In genomic region chr16:91086642-91087306, GRCm38 (mm10) we compare ENCODE assay signal across 18 mouse cellular contexts. TPM values are rescaled to one million over a fixed set of nuclear protein-coding genes. Genes with fewer than 3 reads are reported as not detected.
DNase-seq lines count a peak whose midpoint lies in the region; ATAC-seq and TF ChIP-seq lines count a peak whose summit lies in the region.
"Had no signal": no experiment of that assay in that cellular context is flagged by ENCODE, and none has a peak within 500 bp of the region (broad histone marks: within the 10 kb centered on the region; RNA-seq: fewer than 3 reads in every experiment).

No protein-coding gene starts in this region.

- peak; percentile 96 for ATAC-seq in erythroid progenitor cell, adult 5-6 weeks (replicated peaks; ENCODE audit: low FRiP score, poor library complexity, severe bottlenecking)
- ATAC-seq in megakaryocyte, adult 5-6 weeks (ENCODE audit: poor library complexity, severe bottlenecking), result peak; percentile 76
- ATAC-seq: midbrain, embryonic 16.5 days had no signal

- no peak overlapping the region for H3K27ac ChIP-seq in heart, embryonic 10.5 days
- H3K27ac ChIP-seq in MEL (ENCODE audit: control insufficient read depth, low read depth, low read length), result peak overlapping the region; percentile 96
- H3K27ac ChIP-seq in left cerebral cortex, adult 2 months, result no peak overlapping the region
- H3K27ac ChIP-seq: heart, adult 2 months; hindbrain, embryonic 13.5 days; limb, embryonic 13.5 days; neural tube, embryonic 13.5 days had no signal

- no peaks in the 10 kb centered on the region for H3K79me2 ChIP-seq in MEL (ENCODE audit: control insufficient read depth, insufficient read depth, low read length, poor library complexity)

- DNase-seq in heart, embryonic 10.5 days (ENCODE audit: low spot score), result peak; percentile 94
- no peak for DNase-seq in heart, postnatal 14 days
- peak; percentile 97 for DNase-seq in MEL (ENCODE audit: low read depth, low spot score)
- DNase-seq in left cerebral cortex, adult 2 months (ENCODE audit: extremely low spot score in 1 of 2, low spot score in 2 of 2), result no peak
- no peak for DNase-seq in frontal cortex, postnatal 10 days (ENCODE audit: low spot score in 2 of 2)
- no peak for DNase-seq in thymus, adult 18-20 months
- DNase-seq: B cell, adult 2 months; cerebellum, postnatal 36 days; heart, adult 2 months; kidney, adult 8-10 months; lung, postnatal 36 days; thymus, postnatal 36 days had no signal

- TF ChIP-seq RAD21 in MEL (IDR thresholded peaks at IDR 0.05; ENCODE audit: low read depth, low read length), result no peak

- TF ChIP-seq EP300 in MEL (IDR thresholded peaks at IDR 0.05; ENCODE audit: low read depth in 1 of 2, low read length in 2 of 2), result peak; percentile 95

- H3K36me3 ChIP-seq in heart, embryonic 10.5 days, result no peaks in the 10 kb centered on the region
- H3K36me3 ChIP-seq in MEL (ENCODE audit: control insufficient read depth in 1 of 2, insufficient read depth in 2 of 2, low read length in 2 of 2), result peaks cover 0 to 11% of the 10 kb centered on the region in 2 experiments; a peak in 2 of 4 replicates
- H3K36me3 ChIP-seq: hindbrain, embryonic 13.5 days; limb, embryonic 13.5 days; neural tube, embryonic 13.5 days had no signal

- H3K4me1 ChIP-seq in heart, embryonic 10.5 days, result no peaks in the 10 kb centered on the region
- peaks cover 18 to 23% of the 10 kb centered on the region in 2 experiments for H3K4me1 ChIP-seq in MEL (ENCODE audit: control insufficient read depth in 1 of 2, insufficient read depth in 2 of 2, low read length in 2 of 2)
- H3K4me1 ChIP-seq: limb, embryonic 13.5 days; neural tube, embryonic 13.5 days had no signal

- no peak for TF ChIP-seq CTCF in MEL (IDR thresholded peaks at IDR 0.05 in 2 of 3, conservative IDR thresholded peaks at IDR 0.05 in 1 of 3; ENCODE audit: control insufficient read depth in 1 of 3, insufficient read depth in 1 of 3, low read depth in 2 of 3, low read length in 3 of 3, poor library complexity in 1 of 3, severe bottlenecking in 1 of 3)
- TF ChIP-seq CTCF in left cerebral cortex, adult 2 months (IDR thresholded peaks at IDR 0.05), result no peak

- intact Hi-C loops in heart, postnatal 14 days (cut with DNase I), result loop anchor here (10.0 kb wide), 2 partner anchors 358 to 428 kb away; no protein-coding TSS in a partner anchor
- intact Hi-C loops in left cerebral cortex, adult 2 months (cut with DNase I), result loop anchor here (10.0 kb wide), 1 partner anchor 228 kb away; no protein-coding TSS in a partner anchor

- no peak overlapping the region for H3K4me3 ChIP-seq in heart, embryonic 10.5 days
- peak overlapping the region; percentile 26 to 43 for H3K4me3 ChIP-seq in MEL (ENCODE audit: control insufficient read depth in 1 of 2, insufficient read depth in 1 of 2, low read depth in 2 of 2, low read length in 2 of 2)
- H3K4me3 ChIP-seq in left cerebral cortex, adult 2 months, result no peak overlapping the region
- H3K4me3 ChIP-seq: heart, adult 2 months; hindbrain, embryonic 13.5 days; limb, embryonic 13.5 days; neural tube, embryonic 13.5 days had no signal

- no peaks in the 10 kb centered on the region for H3K9me3 ChIP-seq in heart, embryonic 10.5 days
- H3K9me3 ChIP-seq in MEL (replicated peaks; ENCODE audit: insufficient read depth, low read length), result no peaks in the 10 kb centered on the region
- H3K9me3 ChIP-seq: hindbrain, embryonic 13.5 days; limb, embryonic 13.5 days; neural tube, embryonic 13.5 days had no signal

- 50% methylated on average over 4 of the region's 4 CpGs for WGBS in heart, embryonic 10.5 days

- peaks cover 18% of the 10 kb centered on the region for H3K27me3 ChIP-seq in heart, embryonic 10.5 days (ENCODE audit: insufficient read depth, poor library complexity, severe bottlenecking)
- H3K27me3 ChIP-seq in MEL (ENCODE audit: control insufficient read depth in 1 of 2, insufficient read depth in 2 of 2, low read length in 2 of 2), result no peaks in the 10 kb centered on the region

- peak overlapping the region; percentile 43 for H3K9ac ChIP-seq in MEL (ENCODE audit: control insufficient read depth, low read depth, low read length, poor library complexity, severe bottlenecking)
- H3K9ac ChIP-seq: hindbrain, embryonic 13.5 days; limb, embryonic 13.5 days; neural tube, embryonic 13.5 days had no signal

- TF ChIP-seq POLR2A in MEL (IDR thresholded peaks at IDR 0.05; ENCODE audit: control insufficient read depth in 1 of 2, insufficient read depth in 1 of 2, low read depth in 1 of 2, low read length in 2 of 2, poor library complexity in 1 of 2), result no peak

TF ChIP-seq in MEL, 35 proteins besides CTCF, POLR2A, EP300 and RAD21 (continues in another document):
- TF ChIP-seq ZNF384 (IDR thresholded peaks at IDR 0.05; ENCODE audit: low read depth, low read length) (no peak; the same call in 1 of the 2 replicates), MYC (IDR thresholded peaks at IDR 0.05; ENCODE audit: low read depth, low read length) (0 out of 2 replicates have a peak, but pooled peaks have one; percentile 10), BHLHE40 (IDR thresholded peaks at IDR 0.05; ENCODE audit: borderline replicate concordance, low read depth, low read length) (0 out of 2 replicates have a peak, but pooled peaks have one; percentile 38), ZMIZ1 (IDR thresholded peaks at IDR 0.05; ENCODE audit: low read depth, low read length) (no peak), MXI1 (IDR thresholded peaks at IDR 0.05; ENCODE audit: low read depth, low read length) (no peak), CHD1 (IDR thresholded peaks at IDR 0.05; ENCODE audit: low read depth, low read length) (no peak), JUND (IDR thresholded peaks at IDR 0.05; ENCODE audit: low read depth, low read length) (no peak), TBP (IDR thresholded peaks at IDR 0.05; ENCODE audit: low read depth, low read length) (0 out of 2 replicates have a peak, but pooled peaks have one; percentile 36), HCFC1 (IDR thresholded peaks at IDR 0.05; ENCODE audit: low read depth, low read length) (no peak; the same call in 1 of the 2 replicates), MAFK (IDR thresholded peaks at IDR 0.05; ENCODE audit: borderline replicate concordance, low read depth, low read length) (peak; percentile 85; the same call in 1 of the 2 replicates), KAT2A (conservative IDR thresholded peaks at IDR 0.05; ENCODE audit: low read depth, low read length) (no peak), NELFE (IDR thresholded peaks at IDR 0.05; ENCODE audit: low read depth, low read length) (no peak), TCF12 (IDR thresholded peaks at IDR 0.05; ENCODE audit: low read depth, low read length) (peak; percentile 95), ELF1 (IDR thresholded peaks at IDR 0.05; ENCODE audit: low read depth, low read length) (peak; percentile 50; the same call in 1 of the 2 replicates), UBTF (IDR thresholded peaks at IDR 0.05; ENCODE audit: borderline replicate concordance, insufficient read depth, low read depth, low read length) (no peak), ZKSCAN1 (IDR thresholded peaks at IDR 0.05; ENCODE audit: low read depth, low read length) (no peak), GATA1 (IDR thresholded peaks at IDR 0.05; ENCODE audit: low read depth, low read length) (peak; percentile 93), MAX (IDR thresholded peaks at IDR 0.05; ENCODE audit: low read length) (no peak), MAZ (IDR thresholded peaks at IDR 0.05; ENCODE audit: low read depth, low read length) (no peak; the same call in 1 of the 2 replicates), USF1 (IDR thresholded peaks at IDR 0.05; ENCODE audit: low read depth, low read length) (no peak), CHD2 (IDR thresholded peaks at IDR 0.05; ENCODE audit: low read length) (no peak), POLR2AphosphoS2 (IDR thresholded peaks at IDR 0.05; ENCODE audit: low read length) (no peak), MYB (IDR thresholded peaks at IDR 0.05; ENCODE audit: low read depth, low read length) (0 out of 2 replicates have a peak, but pooled peaks have one; percentile 65), SIN3A (IDR thresholded peaks at IDR 0.05; ENCODE audit: low read length) (peak; percentile 52), ETS1 (IDR thresholded peaks at IDR 0.05; ENCODE audit: low read depth, low read length) (peak; percentile 92), ZC3H11A (IDR thresholded peaks at IDR 0.05; ENCODE audit: low read depth, low read length) (no peak), MEF2A (IDR thresholded peaks at IDR 0.05; ENCODE audit: extremely low read depth, insufficient replicate concordance, low read depth, low read length, poor library complexity, severe bottlenecking) (no peak), TAL1 (IDR thresholded peaks at IDR 0.05; ENCODE audit: low read length) (peak; percentile 99), USF2 (IDR thresholded peaks at IDR 0.05; ENCODE audit: borderline replicate concordance in 1 of 2, insufficient read depth in 1 of 2, low read depth in 1 of 2, low read length in 2 of 2) (no peak), GABPA (IDR thresholded peaks at IDR 0.05; ENCODE audit: low read depth, low read length) (no peak)

RNA-seq across cellular contexts. Expression of gene 4932438H23Rik, which starts 8.1 kb away (rescaled TPM):
- polyA plus RNA-seq in heart, embryonic 10.5 days (2016; fragmentation: Nextera tagmentation; extraction: Ambion mirVana), result not detected in 2 replicates
- under 1 TPM; 0.10 to 0.12 TPM for total RNA-seq in heart, postnatal 14 days (2021)
- total RNA-seq in MEL (2012; rRNA removed), result not detected in 2 replicates
- polyA plus RNA-seq in MEL (2012; ENCODE audit: insufficient read depth in 1 of 2, insufficient read length in 2 of 2, low read depth in 1 of 2, low replicate concordance in 2 of 2, missing spikeins in 1 of 2), result not detected
- total RNA-seq in erythroid progenitor cell, adult 5-6 weeks (2015; ENCODE audit: low replicate concordance), result not detected in 2 replicates
- total RNA-seq in erythroid progenitor cell, adult 5-6 weeks (2017; ENCODE audit: low replicate concordance), result not detected in 2 replicates
- 0.09 TPM in 1 of 2 replicates, not detected in the other for total RNA-seq in megakaryocyte, adult 5-6 weeks (2015)
- 0.12 and 0.15 TPM in 2 replicates for total RNA-seq in megakaryocyte, adult 5-6 weeks (2017)
- under 1 TPM; 0.72 to 0.91 TPM for total RNA-seq in left cerebral cortex, adult 2 months (2021)

RNA-seq across cellular contexts. Expression of gene Paxbp1, which starts 42.4 kb away (rescaled TPM):
- 48.8 and 53.4 TPM in 2 replicates for polyA plus RNA-seq in heart, embryonic 10.5 days (2016; fragmentation: Nextera tagmentation; extraction: Ambion mirVana)
- total RNA-seq in heart, postnatal 14 days (2021), result 10 to 100 TPM; 20.3 to 21.1 TPM
- 23.8 and 26.3 TPM in 2 replicates for total RNA-seq in MEL (2012; rRNA removed)
- 10 to 100 TPM in 1 of 2 experiments, not detected in 1; 49.6 TPM for polyA plus RNA-seq in MEL (2012; ENCODE audit: insufficient read depth in 1 of 2, insufficient read length in 2 of 2, low read depth in 1 of 2, low replicate concordance in 2 of 2, missing spikeins in 1 of 2)
- 147 and 193 TPM in 2 replicates for total RNA-seq in erythroid progenitor cell, adult 5-6 weeks (2015; ENCODE audit: low replicate concordance)
- 152 and 209 TPM in 2 replicates for total RNA-seq in erythroid progenitor cell, adult 5-6 weeks (2017; ENCODE audit: low replicate concordance)
- total RNA-seq in megakaryocyte, adult 5-6 weeks (2015), result 71.3 and 81.9 TPM in 2 replicates
- total RNA-seq in megakaryocyte, adult 5-6 weeks (2017), result 68.3 and 79.2 TPM in 2 replicates
- total RNA-seq in left cerebral cortex, adult 2 months (2021), result 10 to 100 TPM; 66.1 to 76.5 TPM

Comparison
In these comparisons a context has a peak if more than half of its experiments do, and no peak if none do; other contexts are left out.
1. DNase-seq: peak in heart, embryonic 10.5 days (single experiment) and MEL (single experiment); none in heart, postnatal 14 days (0 of 2), left cerebral cortex, adult 2 months (0 of 2), frontal cortex, postnatal 10 days (0 of 2) and thymus, adult 18-20 months (0 of 2).
2. H3K4me3 ChIP-seq: peak in MEL (2 of 2); none in heart, embryonic 10.5 days (single experiment) and left cerebral cortex, adult 2 months (single experiment).